Mouse (Mus musculus): ENCODE results near the gene Actrt2. TPM values are rescaled to one million over a fixed set of nuclear protein-coding genes. Genes with fewer than 3 reads are reported as not detected.

Actrt2 gene
- total and polyA plus RNA-seq, 2 experiments from 2014 or later, result not detected

DNA sequence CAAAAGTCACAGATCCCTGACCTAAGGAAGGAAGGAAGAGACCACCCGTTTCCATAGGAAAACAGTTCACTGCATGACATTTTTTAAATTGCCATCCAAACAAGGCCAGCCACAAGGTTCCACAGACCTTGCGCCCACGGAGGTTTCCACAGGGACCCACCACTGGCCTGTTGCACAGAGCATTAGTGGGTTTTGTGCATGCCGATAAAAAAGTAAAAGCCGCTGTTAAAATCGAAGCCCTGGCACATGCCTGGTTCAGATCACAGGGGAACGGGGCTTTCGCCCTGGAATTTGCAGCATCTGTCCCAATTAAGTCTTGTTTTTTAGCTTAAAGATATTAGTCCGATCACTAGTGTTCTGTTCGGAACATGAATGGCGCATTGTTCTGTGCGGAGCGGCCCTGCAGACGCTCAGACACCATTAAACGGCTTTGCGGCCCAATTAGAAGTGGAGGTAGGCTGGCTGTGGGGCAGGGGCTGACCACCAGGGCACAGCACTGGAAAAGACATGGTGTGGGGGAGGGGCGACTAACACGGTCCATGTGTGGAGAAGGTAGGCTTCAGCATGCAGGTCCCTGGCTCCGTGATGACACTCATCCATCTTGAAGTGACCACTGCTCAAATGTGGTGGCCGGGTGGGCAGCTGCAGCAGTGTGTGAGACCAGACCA is 25.8 kb upstream of the Actrt2 start:
- H3K27ac ChIP-seq (ENCODE audit: low read depth), result no peak overlapping the region
- H3K4me2 ChIP-seq (ENCODE audit: low read depth, low read length), result no peak overlapping the region
- 75% methylated on average over 20 of the region's 20 CpGs for WGBS
- H3K27me3 ChIP-seq (ENCODE audit: control insufficient read depth, insufficient read depth, low read length), result no peaks in the 10 kb centered on the region
- no peak overlapping the region for H3K9ac ChIP-seq (replicated peaks; ENCODE audit: low read depth, low read length)
- ATAC-seq (ENCODE audit: insufficient read depth, low read depth) (no peak; the same call in 1 of the 2 replicates), DNase-seq (ENCODE audit: low spot score) (no peak)
- no peaks in the 10 kb centered on the region for H3K9me3 ChIP-seq (replicated peaks; ENCODE audit: control insufficient read depth, low read length)
- no peak for TF ChIP-seq EP300 (IDR thresholded peaks at IDR 0.05; ENCODE audit: low read depth)
- TF ChIP-seq CTCF (IDR thresholded peaks at IDR 0.05; ENCODE audit: low read depth), result no peak
- no peak overlapping the region for H3K4me3 ChIP-seq (ENCODE audit: low read depth, low read length)
- H3K4me1 ChIP-seq (ENCODE audit: control insufficient read depth, insufficient read depth), result no peaks in the 10 kb centered on the region
- H3K36me3 ChIP-seq (replicated peaks; ENCODE audit: control insufficient read depth, insufficient read depth, low read length), result no peaks in the 10 kb centered on the region

DNA sequence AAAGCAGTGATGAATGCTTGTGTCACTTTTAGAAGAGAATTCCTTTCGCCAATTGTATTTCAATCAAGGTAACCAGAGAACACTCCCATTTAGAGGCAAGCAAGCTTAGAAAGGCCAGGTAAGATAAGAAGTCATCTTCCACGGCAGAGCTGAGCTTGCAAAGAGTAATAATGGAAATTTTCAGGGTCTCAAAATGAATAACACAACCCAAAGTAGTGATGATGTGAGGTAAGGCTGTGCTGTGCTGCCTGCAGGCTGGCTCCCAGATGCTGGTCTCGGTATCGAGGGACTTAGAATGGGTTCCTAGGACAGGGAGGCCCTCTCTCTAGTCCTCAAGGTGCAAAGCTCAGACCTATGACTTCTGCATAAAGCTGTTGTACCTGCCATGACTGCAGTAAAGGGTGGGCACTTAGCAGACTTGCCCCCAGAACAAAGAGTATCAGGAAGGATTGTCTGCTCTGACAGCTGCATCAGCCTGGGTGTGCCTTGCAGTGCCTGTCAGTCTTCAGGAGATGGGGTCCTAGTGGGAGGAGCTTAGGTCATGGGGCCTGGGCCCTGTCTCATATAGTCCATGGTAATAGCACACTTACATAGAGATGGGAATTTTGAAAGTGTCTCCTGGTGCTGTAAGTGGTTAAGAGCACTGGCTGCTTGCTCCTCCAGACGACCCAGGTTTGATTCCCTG is 15.5 kb upstream of the Actrt2 start:
- ATAC-seq (ENCODE audit: insufficient read depth, low read depth) (no peak), DNase-seq (ENCODE audit: low spot score) (no peak)
- H3K4me3 ChIP-seq (ENCODE audit: low read depth, low read length), result no peak overlapping the region
- 72% methylated on average over 5 of the region's 5 CpGs for WGBS
- no peak overlapping the region for H3K9ac ChIP-seq (replicated peaks; ENCODE audit: low read depth, low read length)
- TF ChIP-seq EP300 (IDR thresholded peaks at IDR 0.05; ENCODE audit: low read depth) (no peak), CTCF (IDR thresholded peaks at IDR 0.05; ENCODE audit: low read depth) (no peak)
- H3K36me3 ChIP-seq (replicated peaks; ENCODE audit: control insufficient read depth, insufficient read depth, low read length), result no peaks in the 10 kb centered on the region
- no peaks in the 10 kb centered on the region for H3K9me3 ChIP-seq (replicated peaks; ENCODE audit: control insufficient read depth, low read length)
- no peak overlapping the region for H3K4me2 ChIP-seq (ENCODE audit: low read depth, low read length)
- H3K27ac ChIP-seq (ENCODE audit: low read depth), result no peak overlapping the region
- no peaks in the 10 kb centered on the region for H3K27me3 ChIP-seq (ENCODE audit: control insufficient read depth, insufficient read depth, low read length)
- H3K4me1 ChIP-seq (ENCODE audit: control insufficient read depth, insufficient read depth), result no peaks in the 10 kb centered on the region

DNA sequence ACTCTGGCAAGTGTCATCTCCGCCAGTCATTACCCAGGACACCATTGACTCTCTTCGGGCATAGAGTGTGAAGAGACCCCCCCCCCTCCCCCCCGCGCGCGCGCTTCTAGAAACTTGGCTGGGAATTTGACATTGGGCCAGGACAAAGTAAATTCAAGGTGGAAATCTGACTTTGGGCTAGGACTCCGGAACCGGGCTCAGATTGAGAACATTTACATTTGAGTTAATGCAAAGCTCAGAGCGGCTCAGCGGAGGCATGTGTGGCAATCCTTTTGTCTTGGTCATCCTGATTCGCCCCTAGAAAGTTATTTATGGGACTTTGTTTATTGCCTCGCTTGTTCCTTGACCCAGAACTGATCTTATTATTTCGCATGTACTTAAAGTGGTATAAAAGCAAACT is 14.6 kb upstream of the Actrt2 start:
- WGBS, result 65% methylated on average over 14 of the region's 14 CpGs
- Histone ChIP-seq H3K36me3 (replicated peaks; ENCODE audit: control insufficient read depth, insufficient read depth, low read length) (no peaks in the 10 kb centered on the region), H3K4me3 (ENCODE audit: low read depth, low read length) (no peak overlapping the region), H3K4me1 (ENCODE audit: control insufficient read depth, insufficient read depth) (no peaks in the 10 kb centered on the region), H3K27me3 (ENCODE audit: control insufficient read depth, insufficient read depth, low read length) (no peaks in the 10 kb centered on the region), H3K9ac (replicated peaks; ENCODE audit: low read depth, low read length) (no peak overlapping the region), H3K4me2 (ENCODE audit: low read depth, low read length) (no peak overlapping the region), H3K27ac (ENCODE audit: low read depth) (no peak overlapping the region), H3K9me3 (replicated peaks; ENCODE audit: control insufficient read depth, low read length) (no peaks in the 10 kb centered on the region)
- TF ChIP-seq CTCF (IDR thresholded peaks at IDR 0.05; ENCODE audit: low read depth), result no peak
- no peak for TF ChIP-seq EP300 (IDR thresholded peaks at IDR 0.05; ENCODE audit: low read depth)
- DNase-seq (ENCODE audit: low spot score), result no peak
- no peak for ATAC-seq (ENCODE audit: insufficient read depth, low read depth)

DNA sequence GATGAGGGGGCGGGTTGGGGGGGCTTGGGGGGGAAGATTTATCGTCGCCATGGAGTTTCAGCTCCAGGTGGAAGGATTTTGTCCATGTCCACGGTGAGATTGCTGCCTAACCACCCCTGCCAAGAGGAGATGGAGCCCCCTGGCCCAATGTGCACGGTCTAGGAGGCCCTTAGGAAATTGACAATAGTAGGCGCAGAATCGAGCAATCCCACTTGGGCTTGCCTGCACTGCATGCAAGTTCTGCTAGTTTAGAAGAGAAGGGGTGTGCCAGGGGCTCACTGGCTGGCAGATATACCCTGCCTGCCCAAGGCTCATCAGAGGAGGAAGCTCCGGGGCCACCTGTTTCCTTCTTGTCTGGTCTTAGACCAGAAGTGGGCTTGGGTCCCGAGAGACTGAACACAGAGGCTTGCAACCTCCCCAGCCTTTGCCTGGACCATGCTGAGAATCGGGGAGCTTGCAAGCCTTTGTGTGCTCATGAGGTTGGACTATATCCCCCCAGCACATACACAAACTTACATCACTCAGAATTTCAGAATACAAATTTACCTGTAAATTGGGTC is 7.9 kb upstream of the Actrt2 start:
- 0 out of 2 replicates have a peak, but pooled peaks cover 4% of the 10 kb centered on the region for H3K27me3 ChIP-seq (ENCODE audit: control insufficient read depth, insufficient read depth, low read length)
- WGBS, result 75% methylated on average over 10 of the region's 10 CpGs
- H3K4me1 ChIP-seq (ENCODE audit: control insufficient read depth, insufficient read depth), result no peaks in the 10 kb centered on the region
- no peak overlapping the region for H3K4me3 ChIP-seq (ENCODE audit: low read depth, low read length)
- TF ChIP-seq EP300 (IDR thresholded peaks at IDR 0.05; ENCODE audit: low read depth) (no peak), CTCF (IDR thresholded peaks at IDR 0.05; ENCODE audit: low read depth) (no peak)
- H3K9ac ChIP-seq (replicated peaks; ENCODE audit: low read depth, low read length), result no peak overlapping the region
- H3K36me3 ChIP-seq (replicated peaks; ENCODE audit: control insufficient read depth, insufficient read depth, low read length), result no peaks in the 10 kb centered on the region
- DNase-seq (ENCODE audit: low spot score) (no peak), ATAC-seq (ENCODE audit: insufficient read depth, low read depth) (no peak)
- no peaks in the 10 kb centered on the region for H3K9me3 ChIP-seq (replicated peaks; ENCODE audit: control insufficient read depth, low read length)
- H3K27ac ChIP-seq (ENCODE audit: low read depth), result no peak overlapping the region
- H3K4me2 ChIP-seq (ENCODE audit: low read depth, low read length), result no peak overlapping the region

DNA sequence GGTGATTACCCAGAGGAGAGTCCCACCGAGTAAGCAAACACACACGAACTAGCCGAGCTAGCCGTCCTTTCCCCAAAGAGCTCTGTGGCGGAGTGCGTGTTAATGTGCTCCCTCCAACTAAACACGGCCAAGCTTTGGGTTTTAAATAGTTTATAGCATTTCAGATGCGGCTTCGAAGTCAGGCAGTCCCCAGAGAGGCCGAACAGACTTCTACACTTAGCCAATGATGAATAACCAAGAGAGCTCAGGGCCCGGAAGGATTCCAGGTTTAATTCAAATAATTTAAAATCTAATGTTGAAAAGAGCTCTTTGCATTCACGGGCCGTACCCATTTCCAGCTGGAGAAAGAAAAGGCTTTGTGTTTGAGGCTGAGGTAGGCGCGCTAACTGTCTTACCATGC is 7.3 kb upstream of the Actrt2 start:
- ATAC-seq (ENCODE audit: insufficient read depth, low read depth) (no peak), DNase-seq (ENCODE audit: low spot score) (no peak)
- Histone ChIP-seq H3K9me3 (replicated peaks; ENCODE audit: control insufficient read depth, low read length) (no peaks in the 10 kb centered on the region), H3K4me1 (ENCODE audit: control insufficient read depth, insufficient read depth) (no peaks in the 10 kb centered on the region), H3K9ac (replicated peaks; ENCODE audit: low read depth, low read length) (no peak overlapping the region), H3K36me3 (replicated peaks; ENCODE audit: control insufficient read depth, insufficient read depth, low read length) (no peaks in the 10 kb centered on the region), H3K27me3 (ENCODE audit: control insufficient read depth, insufficient read depth, low read length) (0 out of 2 replicates have a peak, but pooled peaks cover 4% of the 10 kb centered on the region), H3K4me3 (ENCODE audit: low read depth, low read length) (no peak overlapping the region), H3K4me2 (ENCODE audit: low read depth, low read length) (no peak overlapping the region), H3K27ac (ENCODE audit: low read depth) (no peak overlapping the region)
- 60% methylated on average over 15 of the region's 15 CpGs for WGBS
- TF ChIP-seq CTCF (IDR thresholded peaks at IDR 0.05; ENCODE audit: low read depth) (no peak), EP300 (IDR thresholded peaks at IDR 0.05; ENCODE audit: low read depth) (no peak)
